Comparison of ENCODE assay signal across 26 mouse cellular contexts in genomic region chr9:59099738-59100137, GRCm38 (mm10).
"Had no signal": no experiment of that assay in that cellular context is flagged by ENCODE, and none has a peak within 500 bp of the region (broad histone marks: within the 10 kb centered on the region; RNA-seq: fewer than 3 reads in every experiment).

No protein-coding gene starts in this region.

- DNase-seq: gastrocnemius, postnatal 10 days; gastrocnemius, postnatal 36 days; heart, adult 11 months; heart, adult 2 months; heart, postnatal 14 days; heart, postnatal 4 days; kidney, adult 18-20 months; kidney, adult 8-10 months; kidney, postnatal 10 days; kidney, postnatal 25 days; layer of hippocampus, adult 9-11 months; layer of hippocampus, postnatal 36 days; left cerebral cortex, postnatal 4 days had no signal

- H3K9ac ChIP-seq: heart, embryonic 13.5 days; heart, embryonic 15.5 days; hindbrain, embryonic 12.5 days; hindbrain, embryonic 14.5 days; intestine, embryonic 15.5 days; limb, embryonic 13.5 days; limb, embryonic 15.5 days had no signal

- H3K4me3 ChIP-seq: heart, adult 2 months; heart, embryonic 13.5 days; heart, embryonic 15.5 days; hindbrain, embryonic 10.5 days; hindbrain, embryonic 12.5 days; intestine, embryonic 15.5 days; limb, embryonic 13.5 days; limb, embryonic 15.5 days had no signal

- H3K27ac ChIP-seq: heart, adult 2 months; heart, embryonic 13.5 days; heart, embryonic 15.5 days; hindbrain, embryonic 10.5 days; hindbrain, embryonic 12.5 days; hindbrain, embryonic 14.5 days; intestine, embryonic 15.5 days; limb, embryonic 13.5 days; limb, embryonic 15.5 days had no signal

- H3K9me3 ChIP-seq: heart, embryonic 13.5 days; heart, embryonic 15.5 days; hindbrain, embryonic 10.5 days; hindbrain, embryonic 12.5 days; intestine, embryonic 15.5 days; limb, embryonic 13.5 days; limb, embryonic 15.5 days had no signal

- H3K4me2 ChIP-seq: heart, embryonic 11.5 days; heart, embryonic 13.5 days; heart, embryonic 15.5 days; hindbrain, embryonic 12.5 days; hindbrain, embryonic 14.5 days; intestine, embryonic 15.5 days; limb, embryonic 13.5 days; limb, embryonic 15.5 days had no signal

- H3K36me3 ChIP-seq: heart, embryonic 13.5 days; heart, embryonic 15.5 days; hindbrain, embryonic 10.5 days; hindbrain, embryonic 12.5 days; intestine, embryonic 15.5 days; limb, embryonic 13.5 days; limb, embryonic 15.5 days had no signal

- ATAC-seq: forebrain, embryonic 16.5 days; hindbrain, embryonic 16.5 days; inflammation-experienced regulatory T-cells, adult 6 months; intestine, embryonic 15.5 days; intestine, postnatal 0 days had no signal

- H3K27me3 ChIP-seq: heart, embryonic 13.5 days; heart, embryonic 15.5 days; hindbrain, embryonic 12.5 days; intestine, embryonic 15.5 days; limb, embryonic 13.5 days; limb, embryonic 15.5 days had no signal
